Mouse (Mus musculus) liver, postnatal 0 days (tissue): ENCODE measurements around the gene Vwf. TPM values are rescaled to one million over a fixed set of nuclear protein-coding genes. Genes with fewer than 3 reads are reported as not detected.

Experiments used
- ATAC-seq: fragments of 200-750 bp; cut with Nextera tagmentation; 2 replicates; pipeline ENCODE4 v1.8.0; 2017; ENCODE audit warnings: mild to moderate bottlenecking, moderate library complexity
- DNase-seq: peaks from one replicate; pipeline ENCODE4 v3.0.0-alpha.2; 2016
- H3K27ac ChIP-seq: fragments of 300-500 bp; sonication (generic); 2 replicates; pipeline ENCODE4 v1.5.1; 2014; ENCODE audit warnings: antibody characterized with exemption, moderate library complexity, mild to moderate bottlenecking, low read depth
- H3K27me3 ChIP-seq: fragments of 300-500 bp; sonication (generic); 2 replicates; pipeline ENCODE4 v1.6.1; 2014; ENCODE audit warnings: low read length, control low read depth, mixed read lengths; ENCODE audit not compliant: insufficient read depth
- H3K36me3 ChIP-seq: fragments of 300-500 bp; sonication (generic); replicated peaks from 2 replicates; pipeline ENCODE4 v1.6.1; 2014; ENCODE audit warnings: mild to moderate bottlenecking, control low read depth, low read length, moderate library complexity, mixed read lengths; ENCODE audit not compliant: insufficient read depth
- H3K4me1 ChIP-seq: fragments of 300-500 bp; sonication (generic); 2 replicates; pipeline ENCODE4 v1.6.1; 2014; ENCODE audit warnings: antibody characterized with exemption, mild to moderate bottlenecking, control low read depth; ENCODE audit not compliant: insufficient read depth
- H3K4me2 ChIP-seq: fragments of 300-500 bp; sonication (generic); 2 replicates; pipeline ENCODE4 v1.6.1; 2014; ENCODE audit warnings: low read depth, mild to moderate bottlenecking, low read length, moderate library complexity, mixed read lengths
- H3K4me3 ChIP-seq: fragments of 300-500 bp; sonication (generic); 2 replicates; pipeline ENCODE4 v1.5.1; 2014; ENCODE audit warnings: low read depth, low read length
- H3K9ac ChIP-seq: fragments of 300-500 bp; sonication (generic); replicated peaks from 2 replicates; pipeline ENCODE4 v1.6.1; 2014; ENCODE audit warnings: mild to moderate bottlenecking, moderate library complexity
- H3K9me3 ChIP-seq: fragments of 300-500 bp; sonication (generic); 2 replicates; pipeline ENCODE4 v1.6.1; 2016; ENCODE audit warnings: mild to moderate bottlenecking, control low read depth, low read length, mixed read lengths
- CTCF ChIP-seq: sonication (generic); IDR thresholded peaks from 2 replicates; pipeline ENCODE4 v1.5.1; 2016; ENCODE audit warnings: antibody characterized with exemption, low read depth
- EP300 ChIP-seq: IDR thresholded peaks from 2 replicates; pipeline ENCODE4 v1.6.1; 2016; ENCODE audit warnings: antibody characterized with exemption, low read depth, mild to moderate bottlenecking
- WGBS: fragments of 180-500 bp; shearing (Covaris S2); extraction: QIAGEN DNeasy Blood & Tissue Kit; methylation state at CpG from one replicate; pipeline ENCODE4 v1.1.7; 2014; ENCODE audit not compliant: insufficient replicate concordance; 5-methylcytosine and 5-hydroxymethylcytosine counted together
- polyA plus RNA-seq: library from polyadenylated mRNA; unstranded; fragments of >200 nt; fragmentation: Nextera tagmentation; extraction: Ambion mirVana; gene quantifications from 2 replicates; pipeline ENCODE4 v1.2.1, GENCODE M21; 2015

Vwf gene
- polyA plus RNA-seq, 1 experiment from 2014 or later = 14.8 TPM

DNA sequence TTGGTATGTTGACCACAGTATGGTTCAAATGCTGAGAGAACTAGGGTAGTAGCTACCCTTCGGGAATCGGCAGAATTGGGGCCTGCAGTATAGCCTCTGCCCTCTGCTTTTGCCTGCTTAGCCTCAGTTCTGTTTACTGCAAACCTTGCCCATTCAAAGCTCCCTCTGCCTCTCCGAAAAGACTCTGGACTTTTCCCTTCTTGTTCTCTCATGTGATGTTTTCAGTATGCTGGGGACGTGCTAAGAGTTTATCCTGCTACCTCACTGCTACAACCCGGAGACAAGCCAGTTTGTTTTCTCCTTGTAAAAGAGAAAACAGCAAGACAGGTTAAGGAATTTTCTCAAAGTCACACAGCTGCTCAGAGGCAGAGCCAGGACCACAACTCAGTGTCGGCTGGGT lies 46.0 kb downstream of the Vwf start:
- Histone ChIP-seq H3K4me1 (peaks cover 29% of the 10 kb centered on the region), H3K27me3 (no peaks in the 10 kb centered on the region), H3K9ac (no peak overlapping the region), H3K4me2 (0 out of 2 replicates have a peak overlapping the region, but pooled peaks have one; percentile 27), H3K9me3 (no peaks in the 10 kb centered on the region), H3K36me3 (no peaks in the 10 kb centered on the region), H3K27ac (peak overlapping the region; percentile 63; the same call in 1 of the 2 replicates), H3K4me3 (no peak overlapping the region)
- TF ChIP-seq CTCF (no peak), EP300 (no peak)
- WGBS = 67% methylated on average over 6 of the region's 6 CpGs
- no peak for DNase-seq
- no peak for ATAC-seq

DNA sequence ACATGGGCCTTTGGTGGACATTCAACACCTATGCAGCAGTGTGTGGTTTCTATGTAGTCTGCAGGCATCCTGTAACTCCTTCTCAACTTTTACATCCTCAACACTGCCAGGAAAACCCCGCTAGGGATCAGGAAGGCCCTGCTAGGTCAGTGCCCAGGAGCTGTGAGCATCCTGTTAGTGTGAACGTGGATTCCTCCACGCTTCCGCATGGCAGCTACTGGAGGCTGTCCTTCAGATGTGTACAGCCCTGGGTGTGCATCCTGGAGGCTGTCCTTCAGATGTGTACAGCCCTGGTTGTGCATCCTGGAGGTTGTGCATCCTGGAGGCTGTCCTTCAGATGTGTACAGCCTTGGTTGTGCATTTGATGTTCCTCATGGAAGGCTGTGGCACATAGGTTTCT lies 47.7 kb downstream of the Vwf start:
- Histone ChIP-seq H3K9ac (no peak overlapping the region), H3K27ac (no peak overlapping the region), H3K9me3 (no peaks in the 10 kb centered on the region), H3K4me3 (no peak overlapping the region), H3K27me3 (no peaks in the 10 kb centered on the region), H3K4me1 (peaks cover 37% of the 10 kb centered on the region), H3K4me2 (no peak overlapping the region), H3K36me3 (no peaks in the 10 kb centered on the region)
- 74% methylated on average over 4 of the region's 4 CpGs for WGBS
- no peak for DNase-seq
- ATAC-seq = no peak
- TF ChIP-seq EP300 (no peak), CTCF (no peak)

DNA sequence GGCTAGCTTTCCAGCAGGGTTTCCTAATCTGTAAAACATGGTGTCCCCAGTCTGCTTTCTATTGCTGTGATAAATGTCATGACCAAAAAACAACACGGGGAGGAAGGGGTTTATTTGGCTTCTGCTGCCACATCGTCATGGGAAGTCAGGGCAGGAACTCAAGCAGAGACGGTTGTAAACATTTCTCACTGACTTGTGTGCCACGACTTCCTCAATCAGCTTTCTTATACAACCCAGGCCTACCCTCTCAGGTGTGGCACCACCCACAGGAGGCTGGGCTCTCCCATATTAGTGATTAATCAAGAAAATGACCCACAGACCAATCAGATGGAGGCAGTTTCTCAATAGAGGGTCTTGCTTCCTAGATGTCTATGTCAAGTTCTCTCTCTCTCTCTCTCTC lies 48.3 kb downstream of the Vwf start:
- Histone ChIP-seq H3K4me1 (peaks cover 37% of the 10 kb centered on the region), H3K4me2 (no peak overlapping the region), H3K4me3 (no peak overlapping the region), H3K36me3 (no peaks in the 10 kb centered on the region), H3K27ac (no peak overlapping the region), H3K9me3 (no peaks in the 10 kb centered on the region), H3K27me3 (no peaks in the 10 kb centered on the region), H3K9ac (no peak overlapping the region)
- 14% methylated on average over 4 of the region's 4 CpGs for whole genome bisulfite sequencing
- DNase-seq = no peak
- no peak for ATAC-seq
- TF ChIP-seq EP300 = no peak
- TF ChIP-seq CTCF = no peak

DNA sequence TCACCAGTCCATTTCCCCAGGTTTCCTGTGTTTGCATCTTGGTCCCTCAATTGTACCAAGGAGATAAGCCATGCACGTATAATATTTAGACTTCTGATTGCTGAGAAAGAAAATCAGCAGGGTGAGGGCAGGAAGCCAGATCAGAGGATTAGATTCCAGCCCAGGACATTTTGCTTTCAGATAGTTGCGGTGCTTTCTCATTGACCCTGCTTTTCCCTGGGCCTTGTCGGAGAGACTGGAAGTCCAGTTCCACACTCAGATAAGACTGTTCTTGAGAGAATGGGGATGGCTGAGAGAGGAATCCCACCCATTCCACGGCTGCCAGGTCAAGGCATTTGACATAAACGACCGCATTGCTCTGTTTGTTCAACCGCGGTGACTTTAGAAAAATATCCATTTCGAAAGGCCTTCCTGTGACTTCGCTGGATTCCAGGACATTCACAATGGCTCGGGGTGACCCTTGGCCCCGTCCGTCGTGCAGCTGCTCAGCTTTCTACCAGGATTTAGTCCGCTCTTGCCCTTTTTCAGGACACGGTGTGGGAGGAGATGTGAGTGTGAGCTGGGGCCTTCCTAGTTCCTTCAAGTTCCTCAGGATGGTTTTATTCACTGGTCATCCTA lies 50.2 kb downstream of the Vwf start:
- TF ChIP-seq CTCF (no peak), EP300 (0 out of 2 replicates have a peak, but pooled peaks have one; percentile 29)
- Histone ChIP-seq H3K4me3 (no peak overlapping the region), H3K9me3 (no peaks in the 10 kb centered on the region), H3K4me2 (no peak overlapping the region), H3K4me1 (peaks cover 37% of the 10 kb centered on the region), H3K27me3 (no peaks in the 10 kb centered on the region), H3K27ac (peak overlapping the region; percentile 71), H3K9ac (no peak overlapping the region), H3K36me3 (no peaks in the 10 kb centered on the region)
- ATAC-seq (peak; percentile 58; the same call in 1 of the 2 replicates), DNase-seq (peak; percentile 55)
- 43% methylated on average over 16 of the region's 16 CpGs for WGBS

- Histone ChIP-seq H3K4me1 (peaks cover 37% of the 10 kb centered on the region), H3K27ac (peak overlapping the region; percentile 71), H3K4me3 (no peak overlapping the region), H3K9me3 (no peaks in the 10 kb centered on the region), H3K9ac (no peak overlapping the region), H3K27me3 (no peaks in the 10 kb centered on the region), H3K36me3 (no peaks in the 10 kb centered on the region), H3K4me2 (no peak overlapping the region)
- DNase-seq (no peak), ATAC-seq (no peak)
- 85% methylated on average over 4 of the region's 4 CpGs for WGBS
- TF ChIP-seq CTCF (no peak), EP300 (no peak)
Observed at GRCm38 (mm10) chr6:125597716-125598115, 51.1 kb downstream of the Vwf start.

GRCm38 (mm10) chr6:125600036-125600558 lies 53.5 kb downstream of the Vwf start:
- TF ChIP-seq EP300 = no peak
- TF ChIP-seq CTCF = peak; percentile 98
- Histone ChIP-seq H3K27me3 (no peaks in the 10 kb centered on the region), H3K9ac (no peak overlapping the region), H3K36me3 (no peaks in the 10 kb centered on the region), H3K9me3 (no peaks in the 10 kb centered on the region), H3K4me2 (no peak overlapping the region), H3K4me1 (peaks cover 39% of the 10 kb centered on the region), H3K27ac (no peak overlapping the region), H3K4me3 (no peak overlapping the region)
- 32% methylated on average over 9 of the region's 9 CpGs for WGBS
- peak; percentile 26; the same call in 1 of the 2 replicates for ATAC-seq
- DNase-seq = peak; percentile 72
